Mouse (Mus musculus) bone marrow macrophage, adult 2 months (primary cell): ENCODE data around the gene Tspan9. TPM values are rescaled to one million over a fixed set of nuclear protein-coding genes. Genes with fewer than 3 reads are reported as not detected.

ENCODE experiments used
- H3K27ac ChIP-seq: 2 replicates; pipeline ENCODE4 v1.5.1; 2012; ENCODE audit warnings: low read depth, low read length; ENCODE audit not compliant: insufficient read depth
- H3K4me1 ChIP-seq: 2 replicates; pipeline ENCODE4 v1.6.1; 2012; ENCODE audit warnings: low read length; ENCODE audit not compliant: control insufficient read depth, insufficient read depth
- H3K4me3 ChIP-seq: 2 replicates; pipeline ENCODE4 v1.5.1; 2012; ENCODE audit warnings: mild to moderate bottlenecking, low read length, moderate library complexity; ENCODE audit not compliant: insufficient read depth
- CTCF ChIP-seq: IDR thresholded peaks from 2 replicates; pipeline ENCODE4 v1.5.1; 2012; ENCODE audit warnings: low read depth, mild to moderate bottlenecking, low read length, moderate library complexity
- POLR2A ChIP-seq: IDR thresholded peaks from 2 replicates; pipeline ENCODE4 v1.6.1; 2012; ENCODE audit warnings: mild to moderate bottlenecking, low read depth, low read length, borderline replicate concordance
- polyA plus RNA-seq: library from polyadenylated mRNA; stranded (reverse); fragments of >200 nt; gene quantifications from 2 replicates; pipeline ENCODE4 v1.2.4, GENCODE M21; 2012; ENCODE audit not compliant: missing spikeins, insufficient read depth, insufficient read length

Tspan9 gene
- polyA plus RNA-seq, 1 experiment: 1.7 TPM

DNA sequence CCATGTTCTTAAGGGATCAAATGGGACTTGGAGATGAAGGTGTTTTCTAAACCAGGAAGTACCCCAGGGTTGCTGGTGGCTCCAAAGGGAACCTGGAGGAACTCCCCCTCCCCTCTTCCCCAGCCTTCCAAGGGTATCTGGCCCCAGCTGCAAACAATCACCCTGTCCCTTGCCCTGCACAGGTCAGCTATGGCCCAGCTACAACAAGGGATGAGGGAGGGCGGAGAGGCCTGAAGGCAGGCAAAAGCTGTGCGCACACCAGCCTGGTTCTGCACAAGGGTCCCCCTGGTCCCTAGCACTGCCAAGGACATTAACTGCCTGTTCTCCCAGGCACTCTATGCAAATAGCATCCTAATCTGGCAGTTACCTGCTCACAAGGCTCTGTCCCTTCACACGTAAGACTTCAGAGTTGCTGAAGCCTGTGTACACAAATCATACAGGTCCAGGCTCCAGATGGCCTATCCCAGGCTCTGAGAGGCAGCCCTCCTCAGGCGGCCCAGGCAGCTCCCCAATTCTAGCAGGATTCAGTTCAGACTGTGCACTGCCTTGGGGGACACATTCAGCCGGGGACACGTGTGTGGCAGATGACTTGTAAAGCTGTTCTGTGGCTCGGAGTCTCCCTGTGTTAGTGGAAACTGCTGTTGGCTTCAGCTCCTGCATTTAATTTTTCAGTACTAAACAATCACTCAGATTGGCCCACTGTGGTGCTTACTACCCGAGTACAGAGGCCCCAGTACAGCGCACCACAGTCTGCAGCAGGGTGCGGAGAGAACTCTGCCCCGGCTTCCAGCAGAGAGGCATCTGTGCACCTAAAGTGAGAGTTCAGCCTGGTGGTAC is 133.0 kb downstream of the Tspan9 start:
- Histone ChIP-seq H3K4me3 (no peak overlapping the region), H3K27ac (no peak overlapping the region), H3K4me1 (no peaks in the 10 kb centered on the region)
- TF ChIP-seq CTCF: no peak
- TF ChIP-seq POLR2A: no peak

GRCm38 (mm10) chr6:128007982-128008562 is 135.3 kb downstream of the Tspan9 start:
- H3K4me1 ChIP-seq: no peaks in the 10 kb centered on the region
- H3K4me3 ChIP-seq: no peak overlapping the region
- H3K27ac ChIP-seq: no peak overlapping the region
- TF ChIP-seq POLR2A (no peak), CTCF (no peak)

- TF ChIP-seq CTCF (no peak), POLR2A (no peak)
- Histone ChIP-seq H3K4me1 (no peaks in the 10 kb centered on the region), H3K27ac (no peak overlapping the region), H3K4me3 (no peak overlapping the region)
These were observed 136.1 kb downstream of the Tspan9 start for GRCm38 (mm10) chr6:128007241-128007701.

- H3K4me3 ChIP-seq: no peak overlapping the region
- TF ChIP-seq POLR2A (no peak), CTCF (no peak)
- H3K4me1 ChIP-seq: no peaks in the 10 kb centered on the region
- no peak overlapping the region for H3K27ac ChIP-seq
These were observed 137.2 kb downstream of the Tspan9 start for GRCm38 (mm10) chr6:128006156-128006555.

- no peaks in the 10 kb centered on the region for H3K4me1 ChIP-seq
These were observed 138.8 kb downstream of the Tspan9 start for GRCm38 (mm10) chr6:128004544-128004943.

DNA sequence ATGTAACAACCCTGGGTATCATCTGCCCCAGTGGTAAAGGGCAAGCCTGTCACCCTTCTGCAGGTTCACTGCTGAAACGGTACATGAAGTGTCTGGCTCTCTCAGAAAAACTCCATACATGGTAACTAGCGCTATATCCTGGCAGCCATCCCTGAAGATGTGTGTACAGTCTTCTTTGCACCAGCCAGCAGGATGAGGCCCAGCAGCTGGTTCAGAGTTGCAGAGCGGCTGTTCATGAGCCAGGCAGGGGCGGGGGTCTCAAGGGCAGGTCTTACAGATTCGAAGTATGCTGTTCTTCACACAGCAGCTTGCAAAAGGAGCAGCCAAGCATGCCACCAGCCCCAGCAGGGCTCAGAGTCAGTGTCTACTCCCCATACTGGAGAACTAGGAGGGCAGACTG is 139.9 kb downstream of the Tspan9 start:
- Histone ChIP-seq H3K4me1 (no peaks in the 10 kb centered on the region), H3K4me3 (no peak overlapping the region), H3K27ac (no peak overlapping the region)
- TF ChIP-seq POLR2A (no peak), CTCF (no peak)

More at GRCm38 (mm10) chr6:128004544-128004943, 138.8 kb downstream of the Tspan9 start:
- Histone ChIP-seq H3K27ac (no peak overlapping the region), H3K4me3 (no peak overlapping the region)
- TF ChIP-seq CTCF (no peak), POLR2A (no peak)

GRCm38 (mm10) chr6:128002667-128003066 is 140.7 kb downstream of the Tspan9 start:
- H3K4me1 ChIP-seq: no peaks in the 10 kb centered on the region

GRCm38 (mm10) chr6:128002104-128002503 is 141.3 kb downstream of the Tspan9 start:
- H3K4me3 ChIP-seq: no peak overlapping the region
- TF ChIP-seq POLR2A (no peak), CTCF (no peak)
- H3K27ac ChIP-seq: no peak overlapping the region
- H3K4me1 ChIP-seq: no peaks in the 10 kb centered on the region

More at GRCm38 (mm10) chr6:128002667-128003066, 140.7 kb downstream of the Tspan9 start:
- no peak overlapping the region for H3K27ac ChIP-seq
- H3K4me3 ChIP-seq: no peak overlapping the region
- TF ChIP-seq CTCF: no peak
- TF ChIP-seq POLR2A: no peak

DNA sequence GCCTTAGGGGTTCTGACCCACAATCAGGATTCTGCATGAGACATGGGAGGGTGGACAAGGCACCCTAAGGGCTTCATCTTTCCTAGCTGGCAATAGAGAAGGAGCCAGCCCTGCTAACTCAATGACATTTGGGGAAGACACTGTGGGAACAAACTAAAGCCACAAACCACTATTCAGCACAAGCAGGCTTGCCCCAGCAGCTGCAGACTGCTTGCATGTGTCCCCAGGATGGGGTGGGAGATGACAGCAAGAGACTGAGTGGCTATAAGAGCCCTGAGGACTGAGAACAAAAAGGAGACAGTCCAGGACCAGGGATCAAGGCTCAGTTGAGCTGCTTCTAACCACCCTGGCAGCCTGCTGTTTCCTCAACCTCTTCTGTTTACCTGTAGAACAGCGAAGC is 141.8 kb downstream of the Tspan9 start:
- no peak for TF ChIP-seq CTCF
- TF ChIP-seq POLR2A: no peak
- Histone ChIP-seq H3K4me3 (no peak overlapping the region), H3K4me1 (no peaks in the 10 kb centered on the region), H3K27ac (no peak overlapping the region)

DNA sequence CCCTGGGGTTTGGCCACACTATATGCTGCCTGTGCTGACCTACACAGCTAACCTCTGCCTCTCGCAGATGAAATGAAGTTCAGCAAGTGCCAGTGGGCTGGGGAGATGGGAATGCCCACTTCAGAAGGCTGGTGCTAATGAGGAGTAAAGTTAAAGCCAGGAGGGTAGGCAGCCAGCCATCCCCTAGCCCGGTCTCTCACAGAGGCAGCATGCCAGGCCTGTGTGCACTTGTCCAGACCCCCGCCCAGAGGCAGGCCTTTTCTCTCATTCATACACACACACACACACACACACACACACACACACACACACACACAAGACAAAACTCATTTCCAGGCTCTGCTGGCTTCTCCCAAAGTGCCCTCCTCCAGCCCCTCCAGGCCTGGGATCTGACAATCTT is 142.6 kb downstream of the Tspan9 start:
- H3K4me1 ChIP-seq: no peaks in the 10 kb centered on the region
- no peak overlapping the region for H3K4me3 ChIP-seq
- no peak overlapping the region for H3K27ac ChIP-seq
- TF ChIP-seq CTCF (no peak), POLR2A (no peak)
